Mouse (Mus musculus): Measurements from ENCODE around the gene Nckap5. TPM values are rescaled to one million over a fixed set of nuclear protein-coding genes. Genes with fewer than 3 reads are reported as not detected.

Gene Nckap5
- polyA plus RNA-seq, 1 experiment = 0.66 TPM

- DNase-seq (ENCODE audit: low read depth) = no peak
These were observed 357.6 kb downstream of the Nckap5 start for GRCm38 (mm10) chr1:126473044-126473443.

- DNase-seq (ENCODE audit: low read depth) = no peak
These were observed 359.2 kb downstream of the Nckap5 start for GRCm38 (mm10) chr1:126471419-126471818.

- no peak for DNase-seq (ENCODE audit: low read depth)
These were observed 359.7 kb downstream of the Nckap5 start for GRCm38 (mm10) chr1:126470883-126471282.

GRCm38 (mm10) chr1:126469818-126470544, 360.6 kb downstream of the Nckap5 start:
- DNase-seq (ENCODE audit: low read depth) = no peak

- no peak for DNase-seq (ENCODE audit: low read depth)
These were observed 368.9 kb downstream of the Nckap5 start for GRCm38 (mm10) chr1:126461527-126462354.

GRCm38 (mm10) chr1:126457739-126458138, 372.9 kb downstream of the Nckap5 start:
- DNase-seq (ENCODE audit: low read depth) = no peak

- no peak for DNase-seq (ENCODE audit: low read depth)
These were observed 376.0 kb downstream of the Nckap5 start for GRCm38 (mm10) chr1:126454504-126455173.

GRCm38 (mm10) chr1:126451472-126451871, 379.1 kb downstream of the Nckap5 start:
- no peak for DNase-seq (ENCODE audit: low read depth)

- DNase-seq (ENCODE audit: low read depth) = no peak
These were observed 381.2 kb downstream of the Nckap5 start for GRCm38 (mm10) chr1:126449424-126449823.

GRCm38 (mm10) chr1:126443890-126444289, 386.7 kb downstream of the Nckap5 start:
- DNase-seq (ENCODE audit: low read depth) = no peak

GRCm38 (mm10) chr1:126442723-126443122, 387.9 kb downstream of the Nckap5 start:
- no peak for DNase-seq (ENCODE audit: low read depth)

- DNase-seq (ENCODE audit: low read depth) = no peak
These were observed 392.5 kb downstream of the Nckap5 start for GRCm38 (mm10) chr1:126438000-126438572.

GRCm38 (mm10) chr1:126436937-126437667, 393.5 kb downstream of the Nckap5 start:
- no peak for DNase-seq (ENCODE audit: low read depth)

GRCm38 (mm10) chr1:126432285-126432684, 398.3 kb downstream of the Nckap5 start:
- DNase-seq (ENCODE audit: low read depth) = no peak

- no peak for DNase-seq (ENCODE audit: low read depth)
These were observed 399.0 kb downstream of the Nckap5 start for GRCm38 (mm10) chr1:126431594-126431993.

GRCm38 (mm10) chr1:126411426-126411825, 419.2 kb downstream of the Nckap5 start:
- no peak for DNase-seq (ENCODE audit: low read depth)

- DNase-seq (ENCODE audit: low read depth) = no peak
These were observed 422.7 kb downstream of the Nckap5 start for GRCm38 (mm10) chr1:126407886-126408285.

- DNase-seq (ENCODE audit: low read depth) = no peak
These were observed 425.1 kb downstream of the Nckap5 start for GRCm38 (mm10) chr1:126405543-126405942.

GRCm38 (mm10) chr1:126403970-126404369, 426.6 kb downstream of the Nckap5 start:
- DNase-seq (ENCODE audit: low read depth) = no peak

- DNase-seq (ENCODE audit: low read depth) = no peak
These were observed 439.4 kb downstream of the Nckap5 start for GRCm38 (mm10) chr1:126391204-126391603.

GRCm38 (mm10) chr1:126377339-126377980, 453.1 kb downstream of the Nckap5 start:
- no peak for DNase-seq (ENCODE audit: low read depth)

All from gonadal fat pad, adult 2 months (tissue).